ENCODE assay signal across 8 mouse cellular contexts in the genomic region with DNA sequence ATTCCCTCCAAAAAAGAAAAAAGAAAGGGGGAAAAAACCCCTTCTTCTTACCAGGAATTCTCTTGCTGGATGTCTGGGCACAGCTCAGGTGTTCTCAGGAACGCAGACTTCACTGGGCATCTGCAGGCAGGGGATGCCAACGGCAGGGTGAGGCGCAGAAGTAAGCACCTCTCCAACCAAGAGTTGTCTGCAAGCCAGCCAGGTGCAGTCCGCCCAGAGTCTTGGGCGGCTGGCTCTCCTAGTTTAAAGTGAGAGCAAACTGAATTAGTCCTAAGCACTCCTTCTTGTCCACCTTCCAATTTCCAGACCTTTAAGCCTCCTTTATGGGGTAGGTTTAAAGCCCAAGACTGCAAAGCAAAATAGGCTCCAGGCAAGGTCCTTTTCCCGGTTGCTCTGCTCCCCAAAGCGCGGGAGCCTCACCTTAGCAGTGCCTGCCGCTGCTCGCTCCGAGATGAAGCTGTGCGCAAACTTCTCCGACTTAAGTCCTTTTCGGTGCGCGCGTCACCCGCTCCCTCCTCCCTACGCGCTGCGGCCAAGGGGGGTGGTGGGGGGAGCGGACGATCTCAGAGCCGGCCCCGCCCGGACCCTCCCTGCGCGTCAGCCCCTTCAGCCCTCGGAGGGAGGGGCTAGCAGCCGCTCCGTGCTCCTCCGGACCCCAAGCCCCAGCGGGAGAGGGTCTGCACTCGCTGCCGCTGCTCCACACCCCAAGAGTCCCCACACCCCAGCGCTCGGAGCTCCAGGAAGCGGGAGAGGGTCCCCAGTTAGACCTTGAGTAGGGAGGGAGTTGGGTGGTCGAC. TPM values are rescaled to one million over a fixed set of nuclear protein-coding genes. Genes with fewer than 3 reads are reported as not detected.
DNase-seq lines count a peak whose midpoint lies in the region; ATAC-seq lines count a peak whose summit lies in the region.

No protein-coding gene starts in this region.

- H3K4me2 ChIP-seq in embryonic facial prominence, embryonic 13.5 days = peak overlapping the region; percentile 93
- H3K4me2 ChIP-seq in neural tube, embryonic 11.5 days (ENCODE audit: low read depth) = peak overlapping the region; percentile 82

- peak overlapping the region; percentile 49; the same call in 1 of the 2 replicates for H3K9ac ChIP-seq in embryonic facial prominence, embryonic 13.5 days
- no peak overlapping the region for H3K9ac ChIP-seq in neural tube, embryonic 11.5 days (ENCODE audit: low read length)

- peak overlapping the region; percentile 55 for H3K4me3 ChIP-seq in embryonic facial prominence, embryonic 13.5 days
- peak overlapping the region; percentile 41 for H3K4me3 ChIP-seq in neural tube, embryonic 11.5 days (ENCODE audit: low read depth, low read length)

- peaks cover 10% of the 10 kb centered on the region for H3K4me1 ChIP-seq in embryonic facial prominence, embryonic 13.5 days
- no peaks in the 10 kb centered on the region for H3K4me1 ChIP-seq in neural tube, embryonic 11.5 days (ENCODE audit: control insufficient read depth, insufficient read depth, low read length)

- no peak overlapping the region for H3K27ac ChIP-seq in embryonic facial prominence, embryonic 13.5 days
- no peak overlapping the region for H3K27ac ChIP-seq in neural tube, embryonic 11.5 days (ENCODE audit: low read depth, low read length)

- H3K27me3 ChIP-seq in embryonic facial prominence, embryonic 13.5 days = peaks cover 59% of the 10 kb centered on the region
- H3K27me3 ChIP-seq in neural tube, embryonic 11.5 days (ENCODE audit: control insufficient read depth, insufficient read depth, low read length) = peaks cover 42% of the 10 kb centered on the region

- ATAC-seq in embryonic facial prominence, embryonic 13.5 days (ENCODE audit: insufficient number of reproducible peaks, insufficient read depth, low FRiP score, low TSS enrichment, low read depth) = 0 out of 2 replicates have a peak, but pooled peaks have one; percentile 20
- peak; percentile 35 for ATAC-seq in neural tube, embryonic 11.5 days (ENCODE audit: insufficient read depth, low FRiP score, low TSS enrichment)

- H3K9me3 ChIP-seq in embryonic facial prominence, embryonic 13.5 days = no peaks in the 10 kb centered on the region
- H3K9me3 ChIP-seq in neural tube, embryonic 11.5 days (ENCODE audit: control insufficient read depth, low read length) = no peaks in the 10 kb centered on the region

- under 1% methylated on average over 39 of the region's 39 CpGs for WGBS in embryonic facial prominence, embryonic 13.5 days
- under 1% methylated on average over 39 of the region's 39 CpGs for WGBS in neural tube, embryonic 11.5 days

- H3K36me3 ChIP-seq in embryonic facial prominence, embryonic 13.5 days = no peaks in the 10 kb centered on the region
- no peaks in the 10 kb centered on the region for H3K36me3 ChIP-seq in neural tube, embryonic 11.5 days (ENCODE audit: control insufficient read depth, insufficient read depth, low read length)

- peak; percentile 25 for DNase-seq in kidney, adult 18-20 months
- no peak for DNase-seq in kidney, adult 9 months
- DNase-seq in kidney, postnatal 14 days = peak; percentile 7
- DNase-seq in neural tube, embryonic 11.5 days (ENCODE audit: low spot score) = peak; percentile 61
- DNase-seq in cerebellum, adult 11 months = no peak
- DNase-seq in adrenal gland, adult 8-10 months = no peak
- DNase-seq in spleen, postnatal 14 days (ENCODE audit: low spot score in 2 of 2) = no peak

RNA-seq across cellular contexts. Expression of a gene that starts 1.1 kb away (rescaled TPM):
- 0.28 and 0.44 TPM in 2 replicates for polyA plus RNA-seq in embryonic facial prominence, embryonic 13.5 days (2015; fragmentation: Nextera tagmentation; extraction: Ambion mirVana)
- polyA plus RNA-seq in neural tube, embryonic 11.5 days (2014; fragmentation: Nextera tagmentation; extraction: Ambion mirVana) = 0.19 and 0.23 TPM in 2 replicates
- total RNA-seq in adrenal gland, adult 8-10 months (2022) = not detected

Comparison
In these comparisons a context has a peak if more than half of its experiments do, and no peak if none do; other contexts are left out.
1. DNase-seq: peak in kidney, adult 18-20 months (single experiment), kidney, postnatal 14 days (single experiment) and neural tube, embryonic 11.5 days (single experiment); none in kidney, adult 9 months (single experiment), cerebellum, adult 11 months (single experiment), adrenal gland, adult 8-10 months (single experiment) and spleen, postnatal 14 days (0 of 2).